Mouse (Mus musculus) layer of hippocampus, adult 8-10 months (tissue): Measurements from ENCODE around the gene Ppp4r4. TPM values are rescaled to one million over a fixed set of nuclear protein-coding genes. Genes with fewer than 3 reads are reported as not detected.
"Not testable (repeated sequence)": the region's sequence is repeated elsewhere in the genome, so short reads cannot be mapped to it uniquely, and the experiment has no call there.

Experiments
- DNase-seq, 2 experiments: peaks; one replicate each; pipeline ENCODE4 v3.0.0; 2022; ENCODE audit warnings: low spot score in 2 of 2
- total RNA-seq, 4 experiments: library from RNA; stranded (reverse); gene quantifications; 2 replicates each; pipeline ENCODE4 v1.2.4; 2022

Ppp4r4 gene
- 10 to 100 TPM; 37.8 to 51.4 (median 42.4) TPM for total RNA-seq

DNA sequence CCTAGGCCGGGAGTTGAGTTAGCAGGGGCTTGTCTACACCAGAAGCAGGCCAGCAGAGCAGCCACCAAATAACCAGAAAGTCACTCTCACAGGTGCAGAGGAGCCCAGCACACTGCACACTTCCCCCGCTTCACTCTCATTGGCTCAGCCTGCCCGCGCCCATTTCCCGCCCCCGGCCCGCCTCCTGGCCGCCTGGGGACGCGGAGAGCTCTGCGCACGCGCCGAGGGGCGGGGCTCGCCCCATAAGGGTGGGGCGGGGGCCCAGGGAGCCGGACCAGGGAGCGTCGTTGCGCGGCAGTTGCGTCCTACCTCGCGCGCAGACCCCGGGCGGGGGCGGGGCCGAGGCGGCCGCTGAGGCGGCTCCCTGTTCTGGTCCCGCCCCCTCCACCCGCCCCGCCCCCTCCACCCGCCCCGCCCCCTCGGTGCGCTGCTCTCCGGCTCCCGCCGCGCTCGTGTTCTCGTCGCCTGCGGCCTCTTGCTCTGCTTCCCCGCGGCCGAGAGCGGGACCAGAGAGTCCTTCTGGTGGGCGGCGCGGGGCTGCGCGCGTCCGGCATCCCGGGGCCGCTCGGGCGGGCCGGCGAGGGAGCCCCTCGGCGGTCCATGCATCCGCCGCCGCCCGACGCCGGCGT lies at the start of gene Ppp4r4:
Gene Ppp4r4, plus strand, starts transcription at position 264 of the 629 bp plus-strand sequence.
- peak; percentile 89 to 92 for DNase-seq

DNA sequence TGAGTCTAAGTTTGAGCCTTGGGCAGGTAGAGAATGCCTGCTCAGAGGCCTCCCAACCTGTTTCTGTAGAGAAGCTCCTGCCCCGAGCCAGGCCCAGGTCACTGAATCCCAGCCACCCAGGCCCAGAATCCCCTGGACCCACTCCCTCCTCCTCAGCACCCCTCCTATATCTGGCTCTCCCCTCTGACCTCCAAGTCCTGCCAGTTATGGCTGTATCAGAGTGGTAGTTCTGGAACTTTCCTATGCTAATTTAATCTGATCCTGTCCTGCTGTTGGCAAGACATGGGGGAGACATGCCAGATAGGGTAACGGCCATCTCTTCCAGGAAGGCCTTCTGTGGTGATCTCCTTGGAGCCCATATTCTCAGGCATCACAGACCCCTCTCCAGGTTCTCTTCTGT lies 49.3 kb upstream of the Ppp4r4 start:
- no peak for DNase-seq

DNA sequence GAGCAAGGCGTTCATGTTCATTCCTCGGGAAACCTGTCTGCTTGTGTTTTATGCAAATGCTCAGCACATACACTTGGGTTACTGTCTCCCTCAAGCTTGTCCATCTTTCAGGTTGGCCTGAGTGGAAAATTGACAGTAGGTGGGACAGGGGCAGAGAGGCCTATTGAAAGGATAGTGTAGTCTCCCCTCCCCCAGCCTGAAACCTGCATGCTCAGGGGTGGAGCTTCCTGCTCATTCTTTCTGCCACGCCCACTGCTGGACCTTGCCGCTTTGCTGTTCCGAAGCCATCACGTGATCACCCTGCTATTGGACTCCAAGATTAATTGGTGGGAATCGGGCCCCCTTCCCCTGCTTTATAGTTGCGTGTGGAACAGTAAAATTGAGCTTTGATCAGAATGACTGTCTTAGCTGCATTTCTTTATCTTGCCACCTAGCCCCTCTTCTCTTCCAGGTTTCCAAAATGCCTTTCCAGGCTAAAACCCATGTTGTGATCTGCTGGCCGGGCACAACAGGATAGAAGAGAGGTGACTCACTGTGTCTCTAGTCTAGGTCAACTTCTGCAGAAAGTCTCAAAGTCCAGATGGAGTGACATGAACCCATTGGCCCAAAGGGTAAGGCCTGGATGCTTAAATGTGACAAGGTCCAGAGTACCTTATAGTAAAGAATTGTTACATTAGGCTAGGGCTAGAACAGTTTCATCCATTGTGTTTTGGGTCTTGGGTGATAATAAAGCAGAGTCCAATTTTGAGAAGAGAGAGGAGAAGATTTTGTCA lies 47.7 kb upstream of the Ppp4r4 start:
- not testable (repeated sequence) for DNase-seq

DNA sequence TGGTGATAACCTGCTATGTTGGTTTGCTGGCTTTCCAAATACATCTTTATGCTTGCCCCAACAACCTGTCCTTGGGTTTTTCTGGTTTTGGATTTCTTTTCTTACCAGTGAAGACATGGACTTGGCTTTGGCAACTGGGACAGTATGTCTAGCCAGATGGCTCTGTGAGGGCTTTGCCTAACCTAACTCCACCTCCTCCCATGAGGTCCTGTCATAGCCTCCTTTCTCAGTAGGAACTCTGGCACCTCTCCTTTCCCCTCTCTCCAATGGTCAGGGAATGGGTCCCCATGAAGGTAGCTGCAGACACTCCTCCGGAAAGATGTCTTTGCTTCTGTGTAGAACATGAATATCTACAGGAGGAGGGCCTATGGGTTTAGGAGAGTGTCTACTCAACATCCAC lies 45.4 kb upstream of the Ppp4r4 start:
- DNase-seq, result no peak

DNA sequence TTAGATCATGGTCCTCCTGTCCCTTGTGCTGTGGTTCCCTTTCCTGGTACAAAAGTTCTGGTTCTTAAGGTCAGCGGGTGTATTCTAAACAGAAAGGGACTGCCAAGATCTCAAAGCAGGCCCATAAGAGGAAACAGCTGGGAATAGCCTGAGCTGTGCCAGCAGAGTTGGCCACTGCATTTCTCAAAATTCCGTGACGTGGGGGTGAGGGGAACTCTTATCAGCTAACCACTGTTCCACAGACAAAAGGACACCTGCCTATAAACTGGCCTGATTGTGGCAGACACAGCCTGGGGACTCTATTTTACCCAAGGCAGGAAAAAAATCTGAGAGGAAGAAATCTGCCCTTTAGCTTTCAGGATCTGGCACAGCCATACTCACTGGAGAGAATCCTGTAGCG lies 44.8 kb upstream of the Ppp4r4 start:
- DNase-seq, result no peak

DNA sequence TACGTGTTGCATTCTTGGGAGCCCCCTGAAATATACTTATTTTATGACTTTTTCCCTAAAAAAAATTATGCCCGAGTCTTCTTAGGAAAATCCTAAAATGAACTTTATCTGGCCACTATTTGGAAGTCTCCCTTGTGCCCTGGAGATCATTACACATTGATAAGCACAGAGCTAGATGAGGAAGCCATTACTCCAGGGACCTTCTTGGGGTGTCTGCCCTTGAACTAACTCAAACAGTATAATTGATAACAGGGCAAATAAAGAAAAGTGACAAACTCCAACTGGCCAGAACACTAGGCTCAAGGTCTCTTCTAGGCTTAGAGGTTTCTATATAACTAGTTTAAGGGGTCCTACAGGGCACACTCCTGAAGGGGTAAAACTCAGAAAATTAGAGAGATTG lies 44.3 kb upstream of the Ppp4r4 start:
- DNase-seq, result no peak

DNA sequence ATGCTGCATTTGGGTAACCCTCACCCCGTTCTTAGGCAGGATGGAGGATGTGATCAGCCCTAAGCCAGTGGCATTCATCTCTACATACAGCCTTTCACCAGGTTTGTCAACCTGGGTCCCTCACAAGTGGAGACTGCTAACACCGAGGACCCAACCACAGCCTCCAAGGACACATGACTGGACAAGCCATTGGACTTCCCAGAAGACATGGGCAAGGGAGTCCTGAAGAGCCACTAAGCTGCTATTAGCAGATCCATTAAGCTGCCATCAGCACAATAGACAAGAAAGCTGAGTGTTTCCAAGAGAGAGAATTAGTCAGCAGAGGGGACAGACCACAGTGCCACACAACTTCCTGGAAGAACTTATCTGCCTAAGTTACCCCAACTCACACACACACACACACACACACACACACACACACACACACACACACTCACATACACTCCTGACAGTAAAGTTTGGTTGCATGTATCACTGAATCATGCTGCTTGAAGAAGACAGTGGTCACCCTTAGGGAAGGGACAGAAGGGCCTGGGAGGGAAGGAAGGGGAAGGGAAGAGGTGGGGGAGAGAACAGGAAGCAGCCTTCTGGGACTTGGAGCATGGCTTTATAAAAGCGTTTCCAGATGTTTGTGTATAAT lies 40.9 kb upstream of the Ppp4r4 start:
- DNase-seq, result no peak

DNA sequence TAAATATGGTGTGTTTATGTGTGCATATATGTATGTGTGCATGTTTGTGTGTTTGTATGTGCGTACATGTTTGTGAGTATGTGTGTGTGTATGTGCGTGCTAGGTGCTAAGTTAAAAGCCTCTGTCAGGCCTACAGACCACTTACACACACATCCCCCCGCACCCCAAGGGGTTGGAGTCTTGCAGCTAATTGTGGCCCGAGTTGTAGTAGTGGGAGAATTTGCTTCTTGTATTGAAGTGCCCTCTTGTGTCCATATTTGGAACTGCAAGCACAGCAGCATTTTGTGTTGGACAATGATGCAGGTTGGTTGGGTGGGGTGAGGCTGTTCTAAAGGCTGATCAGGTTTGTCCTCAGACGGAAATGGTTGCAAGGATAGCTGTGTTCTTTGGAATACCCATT lies 39.3 kb upstream of the Ppp4r4 start:
- DNase-seq, result peak; percentile 53 to 75

DNA sequence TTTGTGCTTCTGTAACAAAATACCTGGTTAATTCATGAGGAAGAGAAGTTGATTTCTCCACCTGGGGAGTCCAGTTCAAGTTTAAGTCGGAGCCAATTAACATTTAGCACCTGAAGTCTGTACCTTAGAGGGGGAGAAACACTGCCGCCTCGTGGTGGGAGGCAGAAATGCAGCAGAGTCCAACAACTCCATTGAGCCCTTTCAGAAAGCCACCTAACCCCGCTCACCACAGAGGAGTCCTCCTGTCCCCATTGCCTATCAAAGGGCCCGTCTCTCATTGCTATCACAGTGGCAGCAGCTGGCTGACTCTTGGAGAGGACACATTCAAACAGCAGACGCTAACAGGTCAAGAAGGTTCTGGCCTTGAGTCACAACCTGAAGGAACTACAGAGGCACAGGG lies 37.6 kb upstream of the Ppp4r4 start:
- peak in 1 of 2 experiments; percentile 42 for DNase-seq

DNA sequence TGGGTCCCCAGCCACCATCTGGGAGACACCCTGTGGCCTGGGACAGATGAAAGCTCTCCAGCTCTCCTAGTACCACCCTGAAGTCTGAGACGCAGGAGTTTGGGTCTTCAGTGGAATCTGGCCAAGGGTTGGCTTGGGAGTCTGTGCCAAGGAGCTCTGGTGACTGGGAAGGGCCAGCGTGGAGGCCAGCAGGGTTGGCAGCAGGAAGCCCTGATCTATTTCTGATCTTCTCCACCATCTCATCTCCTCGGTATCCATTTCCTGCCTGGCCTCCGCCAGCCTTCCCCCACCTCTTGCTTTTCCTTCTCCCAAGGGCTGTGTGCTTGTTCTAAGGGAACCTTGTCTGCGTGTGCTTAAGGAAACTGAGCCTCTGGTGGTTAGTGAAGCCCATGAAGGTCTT lies 33.3 kb upstream of the Ppp4r4 start:
- no peak for DNase-seq

DNA sequence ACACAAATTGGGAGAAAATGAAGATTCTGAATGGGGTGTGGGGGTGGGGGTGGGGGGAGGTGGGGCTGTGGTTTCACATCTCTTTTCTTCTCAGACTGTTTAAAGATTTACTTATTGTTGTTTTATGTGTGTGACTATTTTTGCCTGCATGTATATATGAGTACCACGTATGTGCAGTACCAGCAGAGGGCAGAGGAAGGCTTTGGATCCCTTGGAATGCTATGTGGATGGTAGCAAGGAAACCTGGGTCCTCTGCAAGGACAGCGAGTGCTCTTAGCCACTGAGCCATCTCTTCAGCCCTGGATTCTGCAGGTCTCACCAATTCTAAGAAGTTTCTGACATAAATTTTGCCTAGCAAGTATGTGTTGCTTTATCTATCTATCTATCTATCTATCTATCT lies 32.8 kb upstream of the Ppp4r4 start:
- no peak for DNase-seq

DNA sequence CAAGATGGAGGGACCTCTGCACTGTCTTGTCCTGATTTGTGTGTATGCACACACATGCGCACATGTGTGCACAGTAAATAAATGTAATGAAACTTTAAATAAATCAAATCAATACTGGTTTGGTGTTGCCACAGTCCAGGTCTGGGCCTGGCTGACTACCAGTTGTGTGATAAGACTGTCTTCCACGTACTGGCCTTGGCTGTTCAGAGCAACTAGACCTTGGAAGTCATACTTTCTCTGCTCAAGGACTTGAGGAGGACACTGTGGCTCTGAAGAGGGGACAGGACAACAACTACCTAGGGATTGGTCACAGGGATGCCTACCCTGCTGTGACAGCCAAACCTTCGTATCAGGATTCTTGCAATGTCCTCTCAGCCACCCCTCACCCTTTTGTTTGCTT lies 28.8 kb upstream of the Ppp4r4 start:
- DNase-seq, result no peak

DNA sequence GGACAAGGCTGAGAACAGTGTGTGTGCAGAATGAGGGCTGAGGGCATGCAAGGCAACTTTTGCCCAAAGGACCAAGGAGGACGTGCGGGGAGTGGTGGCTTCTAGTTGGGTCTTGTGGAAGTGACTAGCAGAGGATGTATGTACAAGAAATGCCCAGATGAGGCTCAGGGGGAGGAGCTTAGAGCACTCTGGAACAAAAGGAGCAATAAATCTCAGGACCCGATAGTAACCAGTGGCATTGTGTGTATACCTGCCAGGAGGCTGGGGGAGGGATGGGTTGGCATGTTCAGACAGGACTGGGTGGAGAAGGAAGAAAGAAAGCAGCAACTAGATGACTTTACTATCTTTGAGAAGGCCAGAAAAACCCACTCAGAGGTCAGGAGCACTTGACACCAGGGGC lies 27.7 kb upstream of the Ppp4r4 start:
- no peak for DNase-seq

DNA sequence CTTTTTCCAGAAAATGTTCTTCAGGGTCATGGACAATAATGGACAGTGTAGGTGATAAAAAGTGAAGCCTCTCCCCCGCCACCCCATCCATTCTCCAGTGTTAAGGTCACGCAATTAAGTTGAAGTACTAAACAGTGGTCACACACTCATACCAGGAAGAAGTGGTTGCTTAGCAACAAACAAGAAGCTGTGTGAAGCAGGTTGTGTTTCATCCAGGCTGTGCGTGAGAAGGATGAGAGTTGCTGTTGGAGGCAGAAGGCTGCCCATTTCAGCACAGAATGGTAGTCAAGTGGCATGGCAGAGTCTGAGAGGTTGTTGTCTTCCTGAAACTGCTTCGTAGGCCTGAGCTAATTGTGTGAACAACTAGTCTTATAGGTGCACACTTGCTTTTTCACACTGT lies 23.7 kb upstream of the Ppp4r4 start:
- no peak for DNase-seq

DNA sequence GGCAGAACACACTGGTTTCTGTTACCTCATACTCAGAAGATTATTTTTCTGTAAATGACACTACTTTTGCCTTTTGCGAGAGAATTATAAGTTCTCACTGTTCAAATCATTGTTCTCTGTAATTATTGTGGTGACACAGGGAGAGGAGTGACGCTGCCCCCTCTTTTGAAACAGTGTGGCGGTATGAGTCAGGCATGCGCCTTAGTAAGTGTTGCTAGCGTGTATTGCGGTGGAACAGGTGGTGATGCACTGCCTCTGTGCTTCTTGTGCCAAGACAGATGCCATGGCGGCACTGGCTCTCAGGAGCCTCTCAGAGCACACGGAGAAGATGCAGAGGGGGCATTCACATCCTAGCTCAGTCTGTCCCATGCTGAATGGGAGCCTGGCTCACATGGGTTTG lies 22.2 kb upstream of the Ppp4r4 start:
- DNase-seq, result peak; percentile 72

DNA sequence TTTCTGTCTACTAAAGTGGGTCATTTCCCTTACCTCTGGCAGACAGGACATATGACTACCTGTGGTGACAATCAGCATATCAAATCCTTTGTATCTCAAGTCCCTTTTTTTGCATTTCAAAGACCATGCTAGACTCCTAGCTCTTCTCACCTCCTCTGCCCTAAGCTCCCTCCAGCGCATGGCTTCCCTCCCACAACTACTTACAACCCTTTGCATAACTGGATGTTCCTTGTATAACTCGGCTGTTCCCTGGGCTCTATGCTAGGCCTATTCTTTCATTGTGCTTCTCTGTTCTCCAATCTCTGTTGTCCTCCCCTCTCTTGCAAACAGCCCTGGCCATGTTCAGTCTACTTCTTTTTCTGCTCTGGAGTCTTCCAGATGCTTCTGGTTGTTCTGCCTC lies 20.5 kb upstream of the Ppp4r4 start:
- no peak for DNase-seq

DNA sequence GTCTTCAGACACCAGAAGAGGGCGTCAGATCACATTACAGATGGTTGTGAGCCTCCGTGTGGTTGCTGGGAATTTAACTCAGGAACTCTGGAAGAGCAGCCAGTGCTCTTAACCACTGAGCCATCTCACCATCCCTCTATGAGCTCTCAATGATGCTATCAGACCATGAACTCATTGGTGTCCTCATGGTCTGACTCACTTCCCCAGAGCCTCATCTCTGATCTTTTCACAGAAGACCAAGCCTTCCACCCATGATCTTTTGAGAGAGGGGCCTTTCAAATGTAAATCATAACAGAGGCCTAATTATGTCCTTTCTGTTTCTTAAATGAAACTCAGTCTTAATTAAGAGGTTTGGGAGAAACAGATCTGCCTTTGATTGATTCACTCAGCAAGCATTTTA lies 19.0 kb upstream of the Ppp4r4 start:
- no peak for DNase-seq

DNA sequence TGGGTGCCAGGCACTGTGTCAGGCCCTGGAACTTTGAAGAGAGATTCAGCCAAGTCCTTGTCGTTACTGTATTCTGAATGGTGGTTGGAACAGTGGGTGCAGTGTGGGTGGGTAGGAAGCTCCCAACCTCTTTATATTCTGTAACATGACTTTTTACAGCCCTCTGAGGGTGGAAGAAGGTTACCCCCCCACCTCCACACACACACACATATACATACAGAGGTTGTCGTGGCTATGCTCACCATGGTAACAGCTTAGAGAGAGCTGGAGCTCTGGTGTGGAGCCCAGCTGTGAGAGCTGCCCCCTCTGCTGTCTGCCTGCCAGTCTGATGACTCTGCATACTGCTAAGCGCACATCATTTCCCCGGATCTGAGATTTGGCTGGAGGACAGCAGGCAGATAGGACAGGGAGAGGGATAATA lies 18.6 kb upstream of the Ppp4r4 start:
- DNase-seq, result peak; percentile 64 to 70

DNA sequence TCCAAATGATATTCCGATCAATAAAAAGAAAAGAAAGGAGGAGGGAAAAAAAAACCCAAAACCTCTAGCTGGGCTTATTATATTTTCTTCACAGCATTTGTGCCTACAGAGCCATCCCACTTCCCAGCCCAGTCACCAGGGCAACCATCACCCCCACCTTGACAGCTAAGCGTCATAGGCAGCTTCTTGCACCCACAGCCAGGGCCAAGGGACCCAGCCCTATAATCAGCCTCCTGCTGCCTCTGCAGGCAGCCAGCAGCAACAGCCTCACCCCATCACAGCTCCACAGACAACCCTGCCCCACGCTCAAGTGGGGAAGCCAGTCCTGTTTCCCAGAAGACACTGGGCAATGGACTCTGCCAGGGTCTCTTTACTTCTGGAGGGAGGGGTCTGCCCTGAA lies 17.7 kb upstream of the Ppp4r4 start:
- DNase-seq, result peak; percentile 47 to 74

DNA sequence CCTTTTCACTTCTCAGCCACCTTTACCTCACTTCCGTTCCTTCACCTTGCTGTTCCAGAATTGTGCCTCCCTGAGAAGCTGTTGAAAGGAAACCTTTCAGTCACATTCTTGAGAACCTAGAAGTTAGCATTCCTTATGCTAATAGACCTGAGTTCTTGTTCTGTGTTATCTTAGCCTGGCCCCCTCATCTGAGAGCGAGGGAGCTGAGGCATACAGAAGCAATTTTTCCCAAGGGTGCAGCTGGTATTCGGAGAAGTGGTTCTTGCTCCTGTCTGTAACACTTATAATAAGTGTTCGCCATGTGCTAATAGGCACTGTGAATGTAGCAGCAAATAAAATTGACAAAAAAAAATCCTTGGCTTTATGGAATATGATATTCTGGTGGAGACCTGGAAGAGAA lies 16.4 kb upstream of the Ppp4r4 start:
- DNase-seq, result no peak

DNA sequence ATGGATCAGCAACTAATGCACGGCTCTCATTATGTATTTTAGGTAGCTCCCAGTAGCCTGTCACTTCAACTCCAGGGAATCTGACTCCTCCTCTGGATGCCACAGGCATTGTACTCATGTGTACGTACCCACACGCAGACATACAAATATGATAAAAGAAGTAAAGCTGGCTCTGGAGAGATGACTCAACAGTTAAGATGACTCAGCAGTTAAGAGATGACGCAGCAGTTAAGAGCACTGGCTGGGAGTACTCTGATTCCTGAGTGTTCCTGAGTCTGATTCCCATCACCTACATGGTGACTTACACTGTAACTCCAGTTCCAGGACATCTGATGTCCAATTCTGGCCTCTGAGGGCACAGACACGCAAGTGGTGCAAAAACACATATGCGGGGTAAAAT lies 13.4 kb upstream of the Ppp4r4 start:
- no peak for DNase-seq

DNA sequence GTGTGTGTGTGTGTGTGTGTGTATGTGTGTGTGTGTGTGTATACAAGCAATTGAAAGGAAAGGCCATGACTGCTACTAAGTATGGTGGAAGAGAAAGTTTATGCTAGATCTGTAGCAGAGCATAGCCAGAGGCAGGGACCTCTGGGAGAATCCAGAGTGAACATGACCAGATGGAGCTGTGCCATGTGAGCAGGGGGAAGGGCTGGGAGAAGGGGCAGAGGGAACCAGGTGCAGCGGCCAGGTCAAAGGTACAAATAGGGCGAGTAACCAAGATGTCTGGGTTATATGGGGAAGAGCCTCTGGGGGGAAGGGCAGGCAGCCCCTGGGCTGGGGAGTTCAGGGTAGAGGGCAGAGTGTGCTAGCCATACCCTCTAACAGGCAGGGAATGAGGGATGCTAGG lies 1.5 kb upstream of the Ppp4r4 start:
- DNase-seq, result no peak
